Mouse (Mus musculus) heart, embryonic 11.5 days (tissue): ENCODE measurements at regions not wholly inside any gene's neighbourhood (a gene's known extent, or its start where the extent isn't known, plus 50 kb on each side); places are given as distances from the start of the nearest gene placed in this dataset.

ENCODE experiments used
- ATAC-seq: fragments of 200-750 bp; cut with Nextera tagmentation; replicated peaks from 2 replicates; pipeline ENCODE4 v1.8.0; 2017; ENCODE audit warnings: moderate library complexity; ENCODE audit not compliant: insufficient number of reproducible peaks, low FRiP score, low TSS enrichment
- H3K27ac ChIP-seq: fragments of 300-500 bp; sonication (generic); 2 replicates; pipeline ENCODE4 v1.5.1; 2014; ENCODE audit warnings: mild to moderate bottlenecking, low read depth, low read length
- H3K27me3 ChIP-seq: fragments of 300-500 bp; sonication (generic); 2 replicates; pipeline ENCODE4 v1.6.1; 2014; ENCODE audit warnings: mild to moderate bottlenecking, low read length, mixed read lengths; ENCODE audit not compliant: control insufficient read depth, insufficient read depth
- H3K36me3 ChIP-seq: fragments of 300-500 bp; sonication (generic); 2 replicates; pipeline ENCODE4 v1.6.1; 2014; ENCODE audit warnings: mild to moderate bottlenecking, low read length, moderate library complexity, mixed read lengths; ENCODE audit not compliant: control insufficient read depth, insufficient read depth
- H3K4me1 ChIP-seq: fragments of 300-500 bp; sonication (generic); 2 replicates; pipeline ENCODE4 v1.6.1; 2014; ENCODE audit warnings: low read length; ENCODE audit not compliant: control insufficient read depth, insufficient read depth
- H3K4me2 ChIP-seq: fragments of 300-500 bp; sonication (generic); 2 replicates; pipeline ENCODE4 v1.6.1; 2014; ENCODE audit warnings: mild to moderate bottlenecking, moderate library complexity
- H3K4me3 ChIP-seq: fragments of 300-500 bp; sonication (generic); 2 replicates; pipeline ENCODE4 v1.5.1; 2014; ENCODE audit warnings: low read depth, low read length
- H3K9ac ChIP-seq: fragments of 300-500 bp; sonication (generic); 2 replicates; pipeline ENCODE4 v1.6.1; 2014; ENCODE audit warnings: mild to moderate bottlenecking, low read depth, low read length, moderate library complexity
- H3K9me3 ChIP-seq: fragments of 300-500 bp; sonication (generic); replicated peaks from 2 replicates; pipeline ENCODE4 v1.6.1; 2016; ENCODE audit warnings: low read length; ENCODE audit not compliant: control insufficient read depth
- WGBS: fragments of 180-500 bp; shearing (Covaris S2); extraction: QIAGEN DNeasy Blood & Tissue Kit; methylation state at CpG from one replicate; pipeline ENCODE4 v1.1.7; 2014; ENCODE audit not compliant: insufficient replicate concordance; 5-methylcytosine and 5-hydroxymethylcytosine counted together

- ATAC-seq: no peak
- Histone ChIP-seq H3K9ac (no peak overlapping the region), H3K4me1 (0 out of 2 replicates have a peak, but pooled peaks cover 13% of the 10 kb centered on the region), H3K36me3 (no peaks in the 10 kb centered on the region), H3K9me3 (no peaks in the 10 kb centered on the region), H3K27me3 (no peaks in the 10 kb centered on the region), H3K4me3 (no peak overlapping the region), H3K27ac (no peak overlapping the region), H3K4me2 (no peak overlapping the region)
- WGBS: 54% methylated on average over 7 of the region's 7 CpGs
Observed at GRCm38 (mm10) chr4:32177933-32178639, 60.5 kb upstream of the Bach2 start.

- Histone ChIP-seq H3K9me3 (no peaks in the 10 kb centered on the region), H3K36me3 (no peaks in the 10 kb centered on the region), H3K4me2 (0 out of 2 replicates have a peak overlapping the region, but pooled peaks have one; percentile 4), H3K27me3 (no peaks in the 10 kb centered on the region), H3K27ac (peak overlapping the region; percentile 36; the same call in 1 of the 2 replicates), H3K4me1 (0 out of 2 replicates have a peak, but pooled peaks cover 13% of the 10 kb centered on the region), H3K4me3 (no peak overlapping the region), H3K9ac (no peak overlapping the region)
- 45% methylated on average over 8 of the region's 8 CpGs for WGBS
- ATAC-seq: peak; percentile 68; the same call in 1 of the 2 replicates
Observed at GRCm38 (mm10) chr4:32179707-32180241, 58.8 kb upstream of the Bach2 start.

GRCm38 (mm10) chr4:32183791-32184190, 54.8 kb upstream of the Bach2 start:
- no peak overlapping the region for H3K4me3 ChIP-seq
- ATAC-seq: no peak
- H3K4me1 ChIP-seq: 0 out of 2 replicates have a peak, but pooled peaks cover 10% of the 10 kb centered on the region
- no peak overlapping the region for H3K27ac ChIP-seq
- WGBS: 79% methylated on average over 4 of the region's 4 CpGs
- H3K9ac ChIP-seq: no peak overlapping the region
- H3K4me2 ChIP-seq: no peak overlapping the region
- H3K9me3 ChIP-seq: no peaks in the 10 kb centered on the region
- no peaks in the 10 kb centered on the region for H3K36me3 ChIP-seq
- no peaks in the 10 kb centered on the region for H3K27me3 ChIP-seq

GRCm38 (mm10) chr4:32185986-32186385, 52.6 kb upstream of the Bach2 start:
- Histone ChIP-seq H3K4me3 (no peak overlapping the region), H3K27me3 (no peaks in the 10 kb centered on the region)
- ATAC-seq: no peak

GRCm38 (mm10) chr4:32187154-32187553, 51.5 kb upstream of the Bach2 start:
- ATAC-seq: no peak
- 59% methylated on average over 4 of the region's 4 CpGs for WGBS
- Histone ChIP-seq H3K4me3 (no peak overlapping the region), H3K27ac (no peak overlapping the region), H3K9ac (no peak overlapping the region), H3K36me3 (no peaks in the 10 kb centered on the region), H3K27me3 (no peaks in the 10 kb centered on the region), H3K4me2 (no peak overlapping the region), H3K4me1 (no peaks in the 10 kb centered on the region), H3K9me3 (no peaks in the 10 kb centered on the region)

More at GRCm38 (mm10) chr4:32185986-32186385, 52.6 kb upstream of the Bach2 start:
- 76% methylated on average over 10 of the region's 10 CpGs for WGBS
- Histone ChIP-seq H3K36me3 (no peaks in the 10 kb centered on the region), H3K4me2 (no peak overlapping the region), H3K9ac (no peak overlapping the region), H3K4me1 (no peaks in the 10 kb centered on the region), H3K27ac (no peak overlapping the region), H3K9me3 (no peaks in the 10 kb centered on the region)

- no peak overlapping the region for H3K9ac ChIP-seq
- WGBS: 83% methylated on average over 1 of the region's 1 CpGs
- no peak overlapping the region for H3K27ac ChIP-seq
- H3K4me3 ChIP-seq: no peak overlapping the region
- H3K9me3 ChIP-seq: no peaks in the 10 kb centered on the region
- ATAC-seq: no peak
- no peak overlapping the region for H3K4me2 ChIP-seq
- no peaks in the 10 kb centered on the region for H3K27me3 ChIP-seq
- no peaks in the 10 kb centered on the region for H3K36me3 ChIP-seq
- no peaks in the 10 kb centered on the region for H3K4me1 ChIP-seq
Observed at GRCm38 (mm10) chr4:32188076-32188475, 50.5 kb upstream of the Bach2 start.

GRCm38 (mm10) chr4:32188752-32189415, 49.7 kb upstream of the Bach2 start:
- Histone ChIP-seq H3K4me2 (no peak overlapping the region), H3K4me3 (no peak overlapping the region), H3K4me1 (no peaks in the 10 kb centered on the region), H3K27me3 (no peaks in the 10 kb centered on the region), H3K9ac (no peak overlapping the region), H3K27ac (no peak overlapping the region), H3K36me3 (no peaks in the 10 kb centered on the region), H3K9me3 (no peaks in the 10 kb centered on the region)
- WGBS: 50% methylated on average over 8 of the region's 8 CpGs
- ATAC-seq: no peak
